ENCODE assay signal across 12 mouse cellular contexts in the genomic region with DNA sequence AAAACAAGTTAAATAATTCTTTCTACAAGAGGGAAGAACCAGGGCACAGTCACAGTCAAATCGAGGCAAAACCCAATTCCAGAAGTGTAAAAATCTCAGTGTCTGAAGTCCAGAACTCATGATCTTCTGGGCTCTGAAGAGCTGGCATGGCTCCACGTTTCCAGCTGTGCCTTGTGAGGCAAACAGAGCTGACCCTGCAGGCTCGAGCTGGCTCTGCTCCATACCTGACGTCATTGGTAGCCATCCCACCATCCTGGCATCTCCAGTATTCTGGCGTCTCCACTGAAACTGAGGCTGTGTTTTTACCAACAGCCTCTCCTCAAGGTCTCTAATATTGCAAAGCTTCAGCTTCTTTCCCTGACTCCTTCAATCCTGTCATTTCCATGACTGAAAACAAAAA.
DNase-seq lines count a peak whose midpoint lies in the region; ATAC-seq and TF ChIP-seq lines count a peak whose summit lies in the region.
"Had no signal": no experiment of that assay in that cellular context is flagged by ENCODE, and none has a peak within 500 bp of the region (broad histone marks: within the 10 kb centered on the region; RNA-seq: fewer than 3 reads in every experiment).

No protein-coding gene starts in this region.

- no peaks in the 10 kb centered on the region for H3K9me3 ChIP-seq in embryonic facial prominence, embryonic 14.5 days (ENCODE audit: control insufficient read depth, low read length)
- no peaks in the 10 kb centered on the region for H3K9me3 ChIP-seq in embryonic facial prominence, embryonic 10.5 days
- H3K9me3 ChIP-seq in lung, embryonic 14.5 days (ENCODE audit: low read depth, low read length) = no peaks in the 10 kb centered on the region
- H3K9me3 ChIP-seq: liver, embryonic 13.5 days; neural tube, embryonic 13.5 days had no signal

- H3K4me1 ChIP-seq in embryonic facial prominence, embryonic 14.5 days (ENCODE audit: control insufficient read depth, insufficient read depth, low read length) = no peaks in the 10 kb centered on the region
- no peaks in the 10 kb centered on the region for H3K4me1 ChIP-seq in embryonic facial prominence, embryonic 10.5 days
- H3K4me1 ChIP-seq in lung, embryonic 14.5 days (ENCODE audit: insufficient read depth) = no peaks in the 10 kb centered on the region
- no peaks in the 10 kb centered on the region for H3K4me1 ChIP-seq in lung, adult 2 months (ENCODE audit: control insufficient read depth, insufficient read depth, low read length)
- H3K4me1 ChIP-seq in heart, adult 2 months (ENCODE audit: control insufficient read depth, insufficient read depth, low read length) = no peaks in the 10 kb centered on the region
- H3K4me1 ChIP-seq: liver, embryonic 13.5 days; neural tube, embryonic 13.5 days had no signal

- no peaks in the 10 kb centered on the region for H3K36me3 ChIP-seq in embryonic facial prominence, embryonic 14.5 days (ENCODE audit: control insufficient read depth, insufficient read depth, low read length)
- no peaks in the 10 kb centered on the region for H3K36me3 ChIP-seq in embryonic facial prominence, embryonic 10.5 days (replicated peaks)
- H3K36me3 ChIP-seq in lung, embryonic 14.5 days (ENCODE audit: insufficient read depth) = no peaks in the 10 kb centered on the region
- H3K36me3 ChIP-seq in heart, adult 2 months (ENCODE audit: control insufficient read depth, insufficient read depth, low read length) = no peaks in the 10 kb centered on the region
- H3K36me3 ChIP-seq: liver, embryonic 13.5 days; neural tube, embryonic 13.5 days had no signal

- intact Hi-C loops in heart, adult 2 months (cut with DNase I) = no loop called here

- TF ChIP-seq CTCF in lung, embryonic 14.5 days (IDR thresholded peaks at IDR 0.05; ENCODE audit: low read depth) = no peak
- no peak for TF ChIP-seq CTCF in lung, adult 2 months (IDR thresholded peaks at IDR 0.05; ENCODE audit: insufficient read depth, low read length)
- no peak for TF ChIP-seq CTCF in heart, adult 2 months (IDR thresholded peaks at IDR 0.05)

- H3K9ac ChIP-seq in embryonic facial prominence, embryonic 14.5 days (ENCODE audit: low read depth, low read length) = no peak overlapping the region
- no peak overlapping the region for H3K9ac ChIP-seq in lung, embryonic 14.5 days
- no peak overlapping the region for H3K9ac ChIP-seq in heart, adult 2 months (ENCODE audit: low read depth, low read length)
- H3K9ac ChIP-seq: liver, embryonic 13.5 days; neural tube, embryonic 13.5 days had no signal

- no peak overlapping the region for H3K27ac ChIP-seq in embryonic facial prominence, embryonic 14.5 days (replicated peaks; ENCODE audit: low read depth, low read length)
- no peak overlapping the region for H3K27ac ChIP-seq in embryonic facial prominence, embryonic 10.5 days (replicated peaks)
- no peak overlapping the region; the same call in 1 of the 2 replicates for H3K27ac ChIP-seq in lung, embryonic 14.5 days (ENCODE audit: low read depth)
- no peak overlapping the region for H3K27ac ChIP-seq in heart, adult 2 months
- H3K27ac ChIP-seq: liver, embryonic 13.5 days; neural tube, embryonic 13.5 days had no signal

- H3K4me2 ChIP-seq in embryonic facial prominence, embryonic 14.5 days (ENCODE audit: low read depth, low read length) = no peak overlapping the region
- no peak overlapping the region for H3K4me2 ChIP-seq in lung, embryonic 14.5 days
- H3K4me2 ChIP-seq: liver, embryonic 13.5 days; neural tube, embryonic 13.5 days had no signal

- 57% methylated on average over 5 of the region's 5 CpGs for WGBS in embryonic facial prominence, embryonic 14.5 days
- 78% methylated on average over 5 of the region's 5 CpGs for WGBS in embryonic facial prominence, embryonic 10.5 days
- whole genome bisulfite sequencing in lung, embryonic 14.5 days = 47% methylated on average over 5 of the region's 5 CpGs
- WGBS in lung, adult 2 months = 36% methylated on average over 5 of the region's 5 CpGs
- WGBS in heart, adult 2 months = 30% methylated on average over 5 of the region's 5 CpGs

- no peak for TF ChIP-seq POLR2A in lung, adult 2 months (IDR thresholded peaks at IDR 0.05; ENCODE audit: borderline replicate concordance, extremely low read depth, low read depth, low read length)
- no peak for TF ChIP-seq POLR2A in heart, adult 2 months (IDR thresholded peaks at IDR 0.05; ENCODE audit: insufficient read depth, low read depth, low read length)

- no peaks in the 10 kb centered on the region for H3K27me3 ChIP-seq in embryonic facial prominence, embryonic 14.5 days (replicated peaks; ENCODE audit: control insufficient read depth, insufficient read depth, low read length)
- H3K27me3 ChIP-seq in embryonic facial prominence, embryonic 10.5 days (replicated peaks; ENCODE audit: low read depth, poor library complexity, severe bottlenecking) = no peaks in the 10 kb centered on the region
- H3K27me3 ChIP-seq in lung, embryonic 14.5 days (ENCODE audit: insufficient read depth, low read length) = no peaks in the 10 kb centered on the region
- H3K27me3 ChIP-seq in heart, adult 2 months (ENCODE audit: control insufficient read depth, insufficient read depth, low read length) = no peaks in the 10 kb centered on the region
- H3K27me3 ChIP-seq: liver, embryonic 13.5 days; neural tube, embryonic 13.5 days had no signal

- TF ChIP-seq EP300 in heart, adult 2 months (IDR thresholded peaks at IDR 0.05; ENCODE audit: insufficient read depth, low read depth, low read length) = no peak

- no peak overlapping the region for H3K4me3 ChIP-seq in embryonic facial prominence, embryonic 14.5 days (ENCODE audit: low read depth, low read length)
- no peak overlapping the region for H3K4me3 ChIP-seq in embryonic facial prominence, embryonic 10.5 days
- H3K4me3 ChIP-seq in lung, embryonic 14.5 days (ENCODE audit: low read depth, low read length) = no peak overlapping the region
- H3K4me3 ChIP-seq in lung, adult 2 months (replicated peaks; ENCODE audit: extremely low read depth, low read depth, low read length) = no peak overlapping the region
- no peak overlapping the region for H3K4me3 ChIP-seq in heart, adult 2 months
- H3K4me3 ChIP-seq: liver, embryonic 13.5 days; neural tube, embryonic 13.5 days had no signal

- peak; percentile 33 for DNase-seq in embryonic facial prominence, embryonic 14.5 days (ENCODE audit: low spot score)
- no peak for DNase-seq in embryonic facial prominence, embryonic 10.5 days (ENCODE audit: low spot score)
- peak; percentile 74 for DNase-seq in lung, embryonic 14.5 days
- DNase-seq in lung, adult 2 months = no peak
- DNase-seq in heart, adult 2 months = peak; percentile 52 to 53
- peak; percentile 72 for DNase-seq in lung, postnatal 10 days
- DNase-seq in embryo, embryonic 10 days (ENCODE audit: low spot score) = no peak
- DNase-seq in spleen, postnatal 10 days (ENCODE audit: low spot score in 2 of 2) = no peak
- DNase-seq: liver, embryonic 13.5 days; thymus, adult 2 months had no signal

- ATAC-seq in embryonic facial prominence, embryonic 14.5 days (ENCODE audit: low read depth) = no peak
- ATAC-seq in lung, embryonic 14.5 days (ENCODE audit: insufficient read depth) = no peak
- ATAC-seq: hindbrain, embryonic 16.5 days had no signal

- no peaks in the 10 kb centered on the region for H3K79me2 ChIP-seq in heart, adult 2 months (replicated peaks; ENCODE audit: control insufficient read depth, insufficient read depth, low read length)

Comparison
In these comparisons a context has a peak if more than half of its experiments do, and no peak if none do; other contexts are left out.
1. DNase-seq: peak in embryonic facial prominence, embryonic 14.5 days (single experiment), lung, embryonic 14.5 days (single experiment), heart, adult 2 months (2 of 2) and lung, postnatal 10 days (single experiment); none in embryonic facial prominence, embryonic 10.5 days (single experiment), lung, adult 2 months (single experiment), embryo, embryonic 10 days (single experiment) and spleen, postnatal 10 days (0 of 2).